Mouse (Mus musculus): Measurements from ENCODE around the gene Rmdn3.

DNA sequence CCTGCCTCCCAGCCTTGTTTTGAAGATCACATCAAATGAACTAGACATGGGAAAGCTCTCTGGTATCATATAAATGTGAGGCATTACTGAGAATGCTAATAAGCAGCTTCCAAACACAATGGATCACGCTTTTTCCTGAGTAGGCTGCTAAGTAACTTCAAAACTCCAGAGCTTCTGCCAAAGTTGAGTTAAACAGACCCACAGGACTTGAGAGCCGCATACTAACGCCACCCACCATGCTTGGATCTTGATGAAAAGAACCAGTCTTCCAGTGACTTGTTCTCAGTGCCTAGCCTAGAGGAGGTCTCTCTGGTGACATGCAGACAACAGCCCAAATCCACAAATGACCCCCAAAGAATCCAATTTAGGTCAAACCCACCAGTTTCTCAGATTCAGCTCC lies 42.1 kb upstream of the Rmdn3 start:
- no peak for TF ChIP-seq FOSL1 (IDR thresholded peaks at IDR 0.05; ENCODE audit: insufficient read depth, low read length, poor library complexity, severe bottlenecking)
- TF ChIP-seq CTCF (IDR thresholded peaks at IDR 0.05; ENCODE audit: control insufficient read depth, insufficient read depth, insufficient read length), result no peak
- no peak for TF ChIP-seq MAX (IDR thresholded peaks at IDR 0.05)
- no peak for TF ChIP-seq USF1 (IDR thresholded peaks at IDR 0.05; ENCODE audit: low read depth)
- no peak for TF ChIP-seq MYOD1 (IDR thresholded peaks at IDR 0.05; ENCODE audit: control insufficient read depth, insufficient read length, low read depth)
